ENCODE assay signal across 9 mouse cellular contexts in genomic region chr5:93282446-93283107, GRCm38 (mm10). TPM values are rescaled to one million over a fixed set of nuclear protein-coding genes. Genes with fewer than 3 reads are reported as not detected.
DNase-seq lines count a peak whose midpoint lies in the region; ATAC-seq lines count a peak whose summit lies in the region.
"Had no signal": no experiment of that assay in that cellular context is flagged by ENCODE, and none has a peak within 500 bp of the region (broad histone marks: within the 10 kb centered on the region; RNA-seq: fewer than 3 reads in every experiment).

No protein-coding gene starts in this region.

- H3K4me2 ChIP-seq in neural tube, embryonic 11.5 days (ENCODE audit: low read depth): no peak overlapping the region

- H3K27ac ChIP-seq in neural tube, embryonic 11.5 days (ENCODE audit: low read depth, low read length): no peak overlapping the region
- H3K27ac ChIP-seq: liver, embryonic 14.5 days had no signal

- 0 out of 2 replicates have a peak, but pooled peaks cover 3% of the 10 kb centered on the region for H3K36me3 ChIP-seq in neural tube, embryonic 11.5 days (ENCODE audit: control insufficient read depth, insufficient read depth, low read length)

- H3K9ac ChIP-seq in neural tube, embryonic 11.5 days (ENCODE audit: low read length): no peak overlapping the region
- H3K9ac ChIP-seq: liver, embryonic 14.5 days had no signal

- no peaks in the 10 kb centered on the region for H3K27me3 ChIP-seq in neural tube, embryonic 11.5 days (ENCODE audit: control insufficient read depth, insufficient read depth, low read length)

- intact Hi-C loops in heart, postnatal 10 days (cut with DNase I): no loop called here

- WGBS in neural tube, embryonic 11.5 days: 83% methylated on average over 14 of the region's 14 CpGs

- H3K4me3 ChIP-seq in neural tube, embryonic 11.5 days (ENCODE audit: low read depth, low read length): no peak overlapping the region

- no peaks in the 10 kb centered on the region for H3K9me3 ChIP-seq in neural tube, embryonic 11.5 days (ENCODE audit: control insufficient read depth, low read length)

- H3K4me1 ChIP-seq in neural tube, embryonic 11.5 days (ENCODE audit: control insufficient read depth, insufficient read depth, low read length): no peaks in the 10 kb centered on the region

- no peak for ATAC-seq in neural tube, embryonic 11.5 days (ENCODE audit: insufficient read depth, low FRiP score, low TSS enrichment)

- peak; percentile 12 for DNase-seq in neural tube, embryonic 11.5 days (ENCODE audit: low spot score)
- DNase-seq in neural tube, embryonic 10.5 days (ENCODE audit: extremely low spot score, low spot score): no peak
- DNase-seq in heart, postnatal 10 days: peak; percentile 74 to 77
- peak; percentile 63 for DNase-seq in lung, adult 18-20 months
- DNase-seq in testis, postnatal 14 days (ENCODE audit: low spot score): peak; percentile 63
- DNase-seq in spleen, adult 12 weeks (ENCODE audit: low spot score): no peak
- no peak for DNase-seq in thymus, postnatal 36 days
- DNase-seq in MN1 (ENCODE audit: low spot score): no peak

RNA-seq across cellular contexts. Expression of gene Ccng2, which starts 15.5 kb away (rescaled TPM):
- polyA plus RNA-seq in neural tube, embryonic 11.5 days (2014; fragmentation: Nextera tagmentation; extraction: Ambion mirVana): 97.7 and 99.3 TPM in 2 replicates
- 10 to 100 TPM; 19.7 to 21.2 TPM for total RNA-seq in heart, postnatal 10 days (2021)

Comparison
In these comparisons a context has a peak if more than half of its experiments do, and no peak if none do; other contexts are left out.
1. DNase-seq: peak in neural tube, embryonic 11.5 days (single experiment), heart, postnatal 10 days (2 of 2), lung, adult 18-20 months (2 of 2) and testis, postnatal 14 days (single experiment); none in neural tube, embryonic 10.5 days (single experiment), spleen, adult 12 weeks (single experiment), thymus, postnatal 36 days (0 of 2) and MN1 (single experiment).